Mouse (Mus musculus) kidney, embryonic 14.5 days (tissue): Measurements from ENCODE around the gene Sncg. TPM values are rescaled to one million over a fixed set of nuclear protein-coding genes. Genes with fewer than 3 reads are reported as not detected.

Experiments
- polyA plus RNA-seq: library from polyadenylated mRNA; unstranded; fragments of >200 nt; fragmentation: Nextera tagmentation; extraction: Ambion mirVana; gene quantifications from 2 replicates; pipeline ENCODE4 v1.2.1, GENCODE M21; 2014

The Sncg gene
- polyA plus RNA-seq, 1 experiment from 2014 or later: 7.5 TPM

Other genes with a start within 250 kb of the Sncg start
- gene Npy4r, start 222.3 kb downstream of the Sncg start, polyA plus RNA-seq: 0.06 and 0.11 TPM in 2 replicates
- gene Gprin2, start 173.1 kb downstream of the Sncg start, polyA plus RNA-seq: 0.24 and 0.42 TPM in 2 replicates
- gene Syt15, start 155.2 kb downstream of the Sncg start, polyA plus RNA-seq: 0.46 and 0.49 TPM in 2 replicates
- 9.3 and 10.1 TPM in 2 replicates for gene Shld2, start 64.3 kb downstream of the Sncg start, polyA plus RNA-seq
- gene Glud1, start 64.1 kb downstream of the Sncg start, polyA plus RNA-seq: 77.3 and 112 TPM in 2 replicates
- gene Fam25c, start 19.4 kb downstream of the Sncg start, polyA plus RNA-seq: not detected in 2 replicates
- gene Mmrn2, start 676 bp upstream of the Sncg start, polyA plus RNA-seq: 7.9 and 12.1 TPM in 2 replicates
- 41.7 and 65.8 TPM in 2 replicates for gene Bmpr1a, start 128.6 kb upstream of the Sncg start, polyA plus RNA-seq
- gene 9230112D13Rik, start 148.0 kb upstream of the Sncg start, polyA plus RNA-seq: not detected in 2 replicates
- 0.24 and 0.31 TPM in 2 replicates for gene Ldb3, start 213.9 kb upstream of the Sncg start, polyA plus RNA-seq
- 0.09 and 0.20 TPM in 2 replicates for gene Opn4, start 225.4 kb upstream of the Sncg start, polyA plus RNA-seq